Mouse (Mus musculus): ENCODE measurements at regions not wholly inside any gene's neighbourhood (a gene's known extent, or its start where the extent isn't known, plus 50 kb on each side); places are given as distances from the start of the nearest gene placed in this dataset.

- TF ChIP-seq POLR2A (IDR thresholded peaks at IDR 0.05; ENCODE audit: insufficient read depth, low read depth, low read length) (no peak), CTCF (IDR thresholded peaks at IDR 0.05) (no peak), EP300 (IDR thresholded peaks at IDR 0.05; ENCODE audit: insufficient read depth, low read depth, low read length) (no peak)
These were observed 110.3 kb upstream of the Rgs17 start for GRCm38 (mm10) chr10:6032469-6032868.

Measured in heart, adult 2 months (tissue).